Mouse (Mus musculus) bone marrow macrophage, adult 2 months (primary cell): ENCODE measurements around the gene Sytl3. TPM values are rescaled to one million over a fixed set of nuclear protein-coding genes. Genes with fewer than 3 reads are reported as not detected.

Experiments
- H3K27ac ChIP-seq: 2 replicates; pipeline ENCODE4 v1.5.1; 2012; ENCODE audit warnings: low read depth, low read length; ENCODE audit not compliant: insufficient read depth
- H3K4me1 ChIP-seq: 2 replicates; pipeline ENCODE4 v1.6.1; 2012; ENCODE audit warnings: low read length; ENCODE audit not compliant: control insufficient read depth, insufficient read depth
- H3K4me3 ChIP-seq: 2 replicates; pipeline ENCODE4 v1.5.1; 2012; ENCODE audit warnings: mild to moderate bottlenecking, low read length, moderate library complexity; ENCODE audit not compliant: insufficient read depth
- CTCF ChIP-seq: IDR thresholded peaks from 2 replicates; pipeline ENCODE4 v1.5.1; 2012; ENCODE audit warnings: low read depth, mild to moderate bottlenecking, low read length, moderate library complexity
- POLR2A ChIP-seq: IDR thresholded peaks from 2 replicates; pipeline ENCODE4 v1.6.1; 2012; ENCODE audit warnings: mild to moderate bottlenecking, low read depth, low read length, borderline replicate concordance
- polyA plus RNA-seq: library from polyadenylated mRNA; stranded (reverse); fragments of >200 nt; gene quantifications from 2 replicates; pipeline ENCODE4 v1.2.4, GENCODE M21; 2012; ENCODE audit not compliant: missing spikeins, insufficient read depth, insufficient read length

Sytl3 gene
- polyA plus RNA-seq, 1 experiment: not detected

DNA sequence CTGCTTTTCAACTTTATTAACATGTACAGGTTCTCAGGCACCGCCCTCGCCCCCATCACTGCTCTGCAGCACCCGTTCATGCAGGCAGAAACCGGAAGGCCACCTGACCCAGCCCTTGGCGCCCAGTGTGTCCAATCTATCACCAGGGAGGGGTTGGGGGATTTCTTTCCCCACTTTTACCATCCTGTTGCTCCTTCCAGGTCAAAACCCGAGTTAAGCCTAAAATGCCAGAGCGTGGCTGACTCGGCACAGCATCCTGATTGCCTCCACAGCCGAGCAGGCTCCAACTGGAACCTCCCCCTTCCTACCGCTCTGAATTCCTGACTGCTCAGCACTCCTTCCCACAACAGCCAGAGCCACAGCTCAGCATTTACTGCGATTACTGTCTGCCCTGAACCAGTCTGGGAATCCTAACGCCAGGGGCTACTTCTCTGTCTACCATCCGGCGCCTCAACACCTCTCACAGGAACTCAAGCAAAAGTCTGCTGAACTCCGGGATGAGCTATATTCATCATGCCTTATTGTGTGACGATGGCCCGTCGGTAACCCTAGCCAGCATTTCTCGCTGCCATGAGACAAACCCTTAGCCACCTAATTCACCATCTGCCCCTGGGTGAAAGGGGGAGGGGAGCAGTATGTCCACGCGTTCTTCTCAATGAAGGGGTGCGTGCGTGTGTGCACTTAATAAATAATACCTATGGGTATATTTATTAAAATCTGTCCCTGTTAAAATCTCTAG lies 120.0 kb downstream of the Sytl3 start:
- TF ChIP-seq CTCF: no peak
- Histone ChIP-seq H3K4me1 (peaks cover 20% of the 10 kb centered on the region), H3K27ac (peak overlapping the region; percentile 87), H3K4me3 (peak overlapping the region; percentile 70)

DNA sequence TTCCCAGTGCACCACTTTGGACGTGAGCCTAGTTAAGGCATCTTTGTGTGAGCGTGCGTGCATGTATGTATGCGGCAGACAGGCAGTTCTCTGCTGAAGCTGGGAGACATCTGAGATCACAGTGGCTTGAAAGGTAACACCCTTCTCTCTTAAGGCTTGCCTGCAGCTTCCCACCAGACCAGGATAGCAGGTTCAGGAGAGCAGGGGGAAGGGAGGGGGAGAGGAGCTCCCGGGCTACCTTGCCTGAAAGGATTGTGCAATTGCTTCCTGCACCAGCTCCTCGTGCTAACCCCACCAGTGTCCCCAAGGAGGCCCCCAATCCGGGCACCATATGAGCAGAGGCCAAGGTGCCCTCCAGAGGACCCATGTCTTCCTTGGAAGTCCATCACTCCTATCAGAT lies 120.7 kb downstream of the Sytl3 start:
- TF ChIP-seq POLR2A (no peak), CTCF (no peak)
- peaks cover 20% of the 10 kb centered on the region for H3K4me1 ChIP-seq
- H3K4me3 ChIP-seq: no peak overlapping the region
- H3K27ac ChIP-seq: no peak overlapping the region

DNA sequence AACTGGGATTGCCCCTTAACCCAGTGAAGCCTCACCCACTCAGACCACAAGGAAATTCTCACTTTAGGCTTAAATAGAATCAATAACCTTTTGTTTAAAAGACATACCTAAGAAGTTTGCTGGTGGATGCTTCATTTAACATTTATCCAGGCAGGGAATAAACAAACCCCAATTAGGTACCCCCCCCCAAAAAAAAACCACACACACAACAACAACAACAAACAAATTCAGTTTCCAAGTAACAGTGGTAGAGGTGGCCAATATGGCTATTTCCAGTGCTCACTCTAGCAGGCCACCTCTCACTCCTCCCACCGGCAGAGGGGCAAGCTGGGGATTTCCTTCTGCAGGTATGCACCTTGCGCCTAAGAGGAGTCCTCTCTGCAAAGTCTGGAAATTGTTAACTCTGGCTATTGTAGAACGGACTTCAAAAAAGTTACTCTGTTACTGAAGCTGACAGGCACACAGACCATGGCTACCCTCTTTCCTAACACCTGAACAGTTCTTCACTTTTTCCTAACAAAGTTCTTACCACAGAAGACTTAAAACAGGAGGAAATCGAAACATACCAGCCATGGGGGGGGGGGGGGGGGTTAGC lies 121.7 kb downstream of the Sytl3 start:
- Histone ChIP-seq H3K27ac (no peak overlapping the region), H3K4me1 (peaks cover 20% of the 10 kb centered on the region), H3K4me3 (no peak overlapping the region)
- TF ChIP-seq POLR2A: no peak
- no peak for TF ChIP-seq CTCF

DNA sequence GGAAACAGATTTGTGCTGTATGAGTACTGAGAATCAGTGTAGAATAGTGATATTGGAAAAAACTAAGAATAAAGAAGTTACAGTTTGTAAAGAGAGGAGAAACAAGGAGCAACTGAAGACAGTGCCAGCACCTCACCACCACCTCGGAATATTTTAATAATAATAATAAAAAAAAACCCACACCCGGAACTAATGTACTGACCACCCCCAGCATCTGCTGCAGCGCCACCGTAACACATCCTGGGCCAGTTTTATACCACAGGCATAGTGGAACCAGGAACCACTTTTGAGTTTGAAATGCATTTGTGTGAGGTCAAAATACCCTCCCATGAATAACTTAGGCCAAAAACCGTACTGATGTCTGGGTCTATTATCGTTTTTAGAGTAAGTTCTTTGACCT lies 122.4 kb downstream of the Sytl3 start:
- TF ChIP-seq CTCF: no peak
- TF ChIP-seq POLR2A: no peak
- H3K4me1 ChIP-seq: peaks cover 20% of the 10 kb centered on the region
- H3K4me3 ChIP-seq: no peak overlapping the region
- no peak overlapping the region for H3K27ac ChIP-seq

DNA sequence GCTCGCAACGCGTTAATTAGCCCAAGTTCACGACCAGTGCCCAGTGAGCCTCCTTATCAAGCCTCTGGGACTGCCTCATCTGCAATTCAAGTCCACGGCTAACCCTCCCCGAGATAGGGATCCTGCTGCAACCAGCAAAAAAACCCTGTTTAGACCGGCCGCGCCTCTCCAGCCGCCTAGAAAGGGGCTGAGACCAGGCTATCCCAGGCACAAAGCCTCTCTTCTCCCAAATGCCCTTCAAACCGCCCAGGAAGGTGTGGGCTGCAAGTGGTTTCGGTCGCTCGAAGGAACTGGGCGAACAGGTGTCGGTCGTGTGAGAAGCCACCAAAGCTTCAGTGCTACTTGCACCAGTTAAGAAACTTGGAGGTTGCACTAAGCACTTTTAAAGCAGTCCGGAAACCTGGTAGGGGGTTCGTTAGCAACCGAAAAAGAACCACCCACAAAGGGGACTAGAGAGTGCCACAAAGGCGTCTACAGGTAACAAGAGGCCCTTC lies 123.2 kb downstream of the Sytl3 start:
- Histone ChIP-seq H3K4me3 (peak overlapping the region; percentile 85), H3K4me1 (peaks cover 20% of the 10 kb centered on the region), H3K27ac (no peak overlapping the region)
- TF ChIP-seq CTCF: no peak
- no peak for TF ChIP-seq POLR2A

DNA sequence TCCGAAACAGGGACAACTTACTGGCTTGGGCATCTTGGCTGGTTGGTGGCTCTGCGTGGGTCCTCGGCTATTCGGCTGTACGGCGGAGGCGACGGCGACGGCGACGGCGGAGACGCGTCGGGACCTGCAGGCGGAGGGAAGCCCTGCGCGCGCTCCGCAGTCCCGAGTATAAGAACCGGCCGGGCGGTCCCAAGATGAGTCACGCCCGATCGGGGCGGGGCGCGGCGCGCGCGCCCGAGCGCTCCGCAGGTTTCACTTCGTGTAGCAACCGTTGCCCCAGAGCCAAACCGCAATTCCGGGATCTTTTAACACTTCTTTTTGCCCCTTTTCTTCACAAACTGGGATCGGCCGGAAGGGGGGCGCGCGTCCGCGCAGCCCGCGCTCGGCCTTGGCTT lies 123.7 kb downstream of the Sytl3 start, which contains the start of gene Ezr:
TSS of gene Ezr (minus strand) at position 174 of the 395 bp plus-strand sequence.
- TF ChIP-seq POLR2A (no peak), CTCF (no peak)
- Histone ChIP-seq H3K4me3 (peak within 1 kb of the TSS; percentile 85), H3K4me1 (peaks cover 20% of the 10 kb centered on the region), H3K27ac (peak within 1 kb of the TSS; percentile 77)

DNA sequence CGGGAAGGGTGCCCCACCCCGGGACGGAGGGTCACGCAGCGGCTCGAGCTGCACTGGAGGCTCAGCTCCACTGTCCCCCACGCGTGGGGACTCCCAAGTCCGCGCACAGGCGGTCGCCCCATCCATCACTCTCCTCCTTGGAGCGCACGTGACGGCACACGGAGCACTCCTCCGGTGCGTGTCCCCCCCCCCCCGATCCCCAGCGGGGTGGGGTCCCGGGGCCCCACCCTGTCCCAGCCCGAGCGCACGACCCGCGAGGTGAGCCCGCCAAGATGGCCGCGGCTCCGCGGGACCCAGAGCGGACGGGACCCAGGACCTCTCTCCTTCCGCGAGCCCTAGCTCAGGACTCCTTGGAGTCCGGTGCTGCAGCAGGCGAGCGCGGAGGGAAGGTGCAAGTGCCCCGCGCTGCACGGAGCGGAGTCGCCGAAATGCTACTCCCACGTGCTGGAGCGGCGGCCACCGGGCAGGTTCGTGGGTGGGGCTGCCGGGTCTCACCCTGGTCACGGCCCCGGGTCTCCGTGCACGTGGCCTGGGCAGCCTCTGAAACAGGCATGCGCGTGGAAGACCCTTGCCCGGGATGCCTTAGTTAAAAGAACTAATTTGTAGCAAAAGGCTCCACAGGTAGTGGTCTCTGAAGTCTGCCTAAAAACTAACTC lies 124.2 kb downstream of the Sytl3 start:
- peak overlapping the region; percentile 85 for H3K4me3 ChIP-seq
- H3K27ac ChIP-seq: peak overlapping the region; percentile 77
- TF ChIP-seq POLR2A (no peak), CTCF (no peak)
- H3K4me1 ChIP-seq: peaks cover 17% of the 10 kb centered on the region

DNA sequence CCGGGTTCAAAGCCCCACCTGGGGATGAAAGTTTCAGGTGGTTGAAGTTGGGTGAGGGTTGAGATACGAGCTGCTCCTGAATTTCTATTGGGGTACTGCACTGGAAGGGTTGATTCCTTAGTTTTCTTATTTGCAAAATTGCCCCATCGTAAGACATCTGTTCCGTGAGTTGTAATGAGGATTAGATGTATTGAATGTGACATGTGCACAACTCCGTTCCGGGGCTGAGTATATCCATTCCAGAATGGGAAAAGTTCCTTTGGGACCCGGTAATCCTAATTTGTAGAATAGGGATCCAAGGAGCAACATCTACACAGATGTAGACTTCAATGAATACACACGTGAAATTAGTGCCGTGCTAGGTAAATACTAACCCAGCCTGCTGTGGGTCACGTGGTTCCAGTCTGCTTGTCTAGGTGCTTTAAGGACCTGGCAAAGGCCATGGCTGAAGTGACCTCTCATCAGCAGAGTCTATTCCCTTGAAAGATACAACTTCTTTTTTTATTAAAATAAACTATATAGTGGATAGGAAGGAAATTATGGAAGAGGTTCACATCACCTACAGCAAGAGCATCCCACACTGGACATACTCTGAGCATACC lies 125.0 kb downstream of the Sytl3 start:
- H3K27ac ChIP-seq: no peak overlapping the region
- H3K4me1 ChIP-seq: peaks cover 17% of the 10 kb centered on the region
- peak overlapping the region; percentile 85 for H3K4me3 ChIP-seq
- TF ChIP-seq CTCF: no peak
- no peak for TF ChIP-seq POLR2A

DNA sequence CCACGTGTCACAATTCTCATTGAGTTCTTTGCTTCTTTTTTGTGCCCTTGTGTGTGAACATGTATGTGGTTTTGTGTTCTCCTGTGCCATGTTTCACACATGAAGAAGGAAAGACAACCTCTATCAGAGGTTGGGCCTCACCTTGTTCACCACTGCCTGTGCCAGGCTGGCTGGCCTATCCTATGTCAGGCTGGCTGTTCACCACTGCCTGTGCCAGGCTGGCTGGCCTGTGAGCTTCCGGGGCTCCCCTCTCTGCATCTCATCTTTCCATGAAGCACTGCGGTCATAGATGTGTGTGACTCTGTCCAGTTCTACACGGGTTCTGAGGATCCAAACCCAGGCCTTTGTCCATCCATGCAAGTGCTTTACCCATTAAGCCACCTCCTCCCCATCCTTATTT lies 128.3 kb downstream of the Sytl3 start:
- no peak overlapping the region for H3K27ac ChIP-seq
- no peak overlapping the region for H3K4me3 ChIP-seq
- no peak for TF ChIP-seq POLR2A
- no peak for TF ChIP-seq CTCF
- H3K4me1 ChIP-seq: no peaks in the 10 kb centered on the region

Other genes with a start within 250 kb of the Sytl3 start
- gene Dynlt1b, start 229.0 kb upstream of the Sytl3 start, polyA plus RNA-seq: 205 and 208 TPM in 2 replicates
- 31.5 and 39.4 TPM in 2 replicates for gene Dynlt1c, start 57.4 kb upstream of the Sytl3 start, polyA plus RNA-seq
- 118 and 140 TPM in 2 replicates for gene Dynlt1f, start 3.2 kb upstream of the Sytl3 start, polyA plus RNA-seq
- gene Ezr, start 123.7 kb downstream of the Sytl3 start, polyA plus RNA-seq: 19.4 and 19.9 TPM in 2 replicates